Comparison of ENCODE assay signal across 8 mouse cellular contexts in the genomic region with DNA sequence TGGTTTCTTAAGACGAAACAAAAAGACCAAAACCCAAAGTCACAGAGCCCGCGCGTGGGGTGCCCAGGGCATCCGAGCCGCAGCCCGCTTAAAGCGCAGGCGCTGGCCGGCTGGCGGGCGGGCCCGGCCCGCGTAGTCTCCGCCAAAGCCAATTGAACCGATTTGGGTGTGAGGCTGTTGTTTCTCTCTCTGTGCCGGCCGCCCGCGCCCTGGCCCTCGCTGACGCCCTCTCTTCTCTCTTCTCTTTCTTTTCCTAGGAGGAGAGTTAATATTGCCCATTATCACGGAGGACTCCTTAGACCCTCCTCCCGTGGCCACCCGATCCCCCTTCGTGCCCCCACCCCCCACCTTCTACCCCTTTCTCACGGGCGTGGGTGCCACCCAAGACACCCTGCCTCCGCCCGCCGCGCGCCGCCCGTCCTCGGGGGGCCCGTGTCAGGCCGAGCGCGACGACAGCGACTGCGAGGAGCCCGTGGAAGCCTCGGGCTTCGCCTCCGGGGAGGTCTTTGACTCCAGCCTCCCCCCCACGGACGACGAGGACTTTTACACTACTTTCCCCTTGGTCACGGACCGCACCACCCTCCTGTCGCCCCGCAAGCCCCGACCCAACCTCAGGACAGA. TPM values are rescaled to one million over a fixed set of nuclear protein-coding genes. Genes with fewer than 3 reads are reported as not detected.
DNase-seq lines count a peak whose midpoint lies in the region; ATAC-seq and TF ChIP-seq lines count a peak whose summit lies in the region.
"Had no signal": no experiment of that assay in that cellular context is flagged by ENCODE, and none has a peak within 500 bp of the region (broad histone marks: within the 10 kb centered on the region; RNA-seq: fewer than 3 reads in every experiment).

No protein-coding gene starts in this region.

- H3K4me1 ChIP-seq in E14TG2a.4 (replicated peaks; ENCODE audit: low read depth, low read length) (peaks cover 57% of the 10 kb centered on the region), ES-E14 (ENCODE audit: control insufficient read depth in 2 of 2, insufficient read depth in 2 of 2, low read length in 2 of 2, poor library complexity in 1 of 2) (peaks cover 2 to 14% of the 10 kb centered on the region in 2 experiments; a peak in 2 of 4 replicates)
- H3K4me1 ChIP-seq in forebrain, embryonic 12.5 days, result peaks cover 52% of the 10 kb centered on the region
- H3K4me1 ChIP-seq in hindbrain, embryonic 16.5 days (ENCODE audit: control insufficient read depth, insufficient read depth, low read depth, low read length), result peaks cover 36% of the 10 kb centered on the region
- 0 out of 2 replicates have a peak, but pooled peaks cover 4% of the 10 kb centered on the region for H3K4me1 ChIP-seq in lung, adult 2 months (ENCODE audit: control insufficient read depth, insufficient read depth, low read length)

- no peak for TF ChIP-seq CTCF in E14TG2a.4 (conservative IDR thresholded peaks at IDR 0.05; ENCODE audit: low read length)
- TF ChIP-seq CTCF in lung, adult 2 months (IDR thresholded peaks at IDR 0.05; ENCODE audit: insufficient read depth, low read length), result no peak

- peaks cover 35% of the 10 kb centered on the region for H3K27me3 ChIP-seq in E14TG2a.4 (ENCODE audit: insufficient read depth, low read length)
- peaks cover 10% of the 10 kb centered on the region for H3K27me3 ChIP-seq in forebrain, embryonic 12.5 days
- no peaks in the 10 kb centered on the region for H3K27me3 ChIP-seq in hindbrain, embryonic 16.5 days (replicated peaks; ENCODE audit: control insufficient read depth, insufficient read depth, low read length)
- H3K27me3 ChIP-seq in splenic B cell, adult 2 months (ENCODE audit: control insufficient read depth, insufficient read depth, low read length, poor library complexity, severe bottlenecking), result no peaks in the 10 kb centered on the region; the same call in none of the 2 replicates

- DNase-seq in ES-E14 (ENCODE audit: low read depth, low spot score), result no peak
- peak; percentile 39 for DNase-seq in lung, adult 2 months
- peak; percentile 43 for DNase-seq in splenic B cell, adult 2 months (ENCODE audit: low read depth, low spot score)
- DNase-seq in right cerebral cortex, adult 2 months (ENCODE audit: low spot score in 2 of 2), result no peak

- H3K36me3 ChIP-seq in E14TG2a.4 (ENCODE audit: insufficient read depth, low read length), result no peaks in the 10 kb centered on the region
- no peaks in the 10 kb centered on the region for H3K36me3 ChIP-seq in ES-E14 (ENCODE audit: control insufficient read depth, insufficient read depth, low read length, poor library complexity, severe bottlenecking)
- peaks cover 16% of the 10 kb centered on the region for H3K36me3 ChIP-seq in forebrain, embryonic 12.5 days (replicated peaks)
- H3K36me3 ChIP-seq in hindbrain, embryonic 16.5 days (ENCODE audit: control insufficient read depth, insufficient read depth, low read length), result peaks cover 7% of the 10 kb centered on the region; the same call in 1 of the 2 replicates
- H3K36me3 ChIP-seq in splenic B cell, adult 2 months (ENCODE audit: control insufficient read depth, insufficient read depth, low read length, poor library complexity, severe bottlenecking), result no peaks in the 10 kb centered on the region

- H3K4me3 ChIP-seq in E14TG2a.4 (replicated peaks; ENCODE audit: low read length) (peak overlapping the region; percentile 72), ES-E14 (ENCODE audit: insufficient read depth in 1 of 2, low read depth in 1 of 2, low read length in 2 of 2, poor library complexity in 1 of 2, severe bottlenecking in 1 of 2) (peak overlapping the region; percentile 21 to 60; a peak in 3 of 4 replicates)
- peak overlapping the region; percentile 46 for H3K4me3 ChIP-seq in forebrain, embryonic 12.5 days (replicated peaks)
- H3K4me3 ChIP-seq in hindbrain, embryonic 16.5 days (ENCODE audit: low read length), result peak overlapping the region; percentile 40
- H3K4me3 ChIP-seq in lung, adult 2 months (replicated peaks; ENCODE audit: extremely low read depth, low read depth, low read length), result peak overlapping the region; percentile 69

- WGBS in forebrain, embryonic 12.5 days, result 2% methylated on average over 55 of the region's 56 CpGs
- WGBS in hindbrain, embryonic 16.5 days, result 2% methylated on average over 56 of the region's 56 CpGs
- 1% methylated on average over 56 of the region's 56 CpGs for WGBS in lung, adult 2 months

- in situ Hi-C loops in ES-E14 (cut with MboI; ENCODE audit: low sequenced_read_pairs in 2 of 2, unreplicated experiment in 2 of 2), result no loop called here

- TF ChIP-seq POLR2A in lung, adult 2 months (IDR thresholded peaks at IDR 0.05; ENCODE audit: borderline replicate concordance, extremely low read depth, low read depth, low read length), result peak; percentile 25; the same call in 1 of the 2 replicates

- peak overlapping the region; percentile 88 for H3K4me2 ChIP-seq in forebrain, embryonic 12.5 days
- peak overlapping the region; percentile 71 for H3K4me2 ChIP-seq in hindbrain, embryonic 16.5 days (ENCODE audit: low read length)

- H3K27ac ChIP-seq in ES-E14 (ENCODE audit: insufficient read depth, low read depth, low read length, poor library complexity, severe bottlenecking), result no peak overlapping the region
- peak overlapping the region; percentile 80 for H3K27ac ChIP-seq in forebrain, embryonic 12.5 days
- peak overlapping the region; percentile 75 for H3K27ac ChIP-seq in hindbrain, embryonic 16.5 days (ENCODE audit: low read depth, low read length)

- 0 out of 2 replicates have a peak, but pooled peaks have one; percentile 7 for ATAC-seq in forebrain, embryonic 12.5 days (ENCODE audit: low FRiP score)
- no peak for ATAC-seq in hindbrain, embryonic 16.5 days

- H3K9me3 ChIP-seq in E14TG2a.4 (ENCODE audit: low read length), result no peaks in the 10 kb centered on the region
- H3K9me3 ChIP-seq in ES-E14 (ENCODE audit: control insufficient read depth, insufficient read depth, low read depth, low read length), result no peaks in the 10 kb centered on the region
- no peaks in the 10 kb centered on the region for H3K9me3 ChIP-seq in forebrain, embryonic 12.5 days
- no peaks in the 10 kb centered on the region for H3K9me3 ChIP-seq in hindbrain, embryonic 16.5 days (ENCODE audit: control insufficient read depth, low read length)

- peak overlapping the region; percentile 15; the same call in 1 of the 2 replicates for H3K9ac ChIP-seq in ES-E14 (ENCODE audit: insufficient read depth, low read depth, low read length, poor library complexity, severe bottlenecking)
- H3K9ac ChIP-seq in forebrain, embryonic 12.5 days, result peak overlapping the region; percentile 72
- H3K9ac ChIP-seq in hindbrain, embryonic 16.5 days (ENCODE audit: low read depth, low read length), result peak overlapping the region; percentile 69

TF ChIP-seq in ES-E14, 5 proteins besides CTCF, POLR2A, EP300 and RAD21:
- TF ChIP-seq CHD2 (IDR thresholded peaks at IDR 0.05; ENCODE audit: low read depth, low read length) (no peak), ZC3H11A (IDR thresholded peaks at IDR 0.05; ENCODE audit: borderline replicate concordance, low read depth, low read length) (no peak), MAFK (IDR thresholded peaks at IDR 0.05; ENCODE audit: insufficient read depth, low read depth, low read length) (no peak), ZNF384 (IDR thresholded peaks at IDR 0.05; ENCODE audit: low read depth, low read length) (no peak), HCFC1 (IDR thresholded peaks at IDR 0.05; ENCODE audit: borderline replicate concordance, insufficient read depth, low read length) (no peak)

RNA-seq across cellular contexts. Expression of gene Slc22a12, which starts 11.7 kb away (rescaled TPM):
- not detected in 2 replicates for total RNA-seq in ES-E14 (2012; rRNA removed)
- not detected in 2 replicates for polyA plus RNA-seq in forebrain, embryonic 12.5 days (2016; fragmentation: Nextera tagmentation; extraction: Ambion mirVana)
- polyA plus RNA-seq in hindbrain, embryonic 16.5 days (2015; fragmentation: Nextera tagmentation; extraction: Ambion mirVana), result 0.14 TPM in 1 of 2 replicates, not detected in the other
- 0.62 and 0.65 TPM in 2 replicates for polyA plus RNA-seq in lung, adult 2 months (2012; rRNA removed)
- total RNA-seq: neutrophil, adult 5-6 weeks had no signal

Comparison
In these comparisons a context has a peak if more than half of its experiments do, and no peak if none do; other contexts are left out.
1. DNase-seq: peak in lung, adult 2 months (single experiment) and splenic B cell, adult 2 months (single experiment); none in ES-E14 (single experiment) and right cerebral cortex, adult 2 months (0 of 2).
2. H3K9ac ChIP-seq: peak in every context shown above with its lines; median percentile 72 in forebrain, embryonic 12.5 days; 69 in hindbrain, embryonic 16.5 days; 15 in ES-E14.
3. Peak in every context shown above with its lines, with median percentiles within 50 percentile points of each other: H3K4me3 ChIP-seq.